Mouse (Mus musculus) T-helper 2 cell (primary cell): ENCODE measurements around the gene Zdhhc18.

Source experiments
- in situ Hi-C: fragments of 300-600 bp; cut with MboI, MseI; formaldehyde crosslinking; loops from one replicate; pipeline ENCODE4 v1.15.1; 2025; ENCODE audit warnings: high pct_unique_total_duplicates

Zdhhc18 gene

GRCm38 (mm10) chr4:133604175-133604574, 45.8 kb downstream of the Zdhhc18 start:
- in situ Hi-C loops = no loop called here

- in situ Hi-C loops = no loop called here
These were observed 46.9 kb downstream of the Zdhhc18 start for GRCm38 (mm10) chr4:133603056-133603455.

GRCm38 (mm10) chr4:133601721-133602218, 48.2 kb downstream of the Zdhhc18 start, which contains the start of gene Sfn:
TSS of gene Sfn (minus strand) at chr4:133602168.
- in situ Hi-C loops = no loop called here

- in situ Hi-C loops = no loop called here
These were observed 49.6 kb downstream of the Zdhhc18 start for GRCm38 (mm10) chr4:133600306-133600705.

- in situ Hi-C loops = no loop called here
These were observed 50.3 kb downstream of the Zdhhc18 start for GRCm38 (mm10) chr4:133599571-133600073.

- in situ Hi-C loops = no loop called here
These were observed 50.8 kb downstream of the Zdhhc18 start for GRCm38 (mm10) chr4:133599116-133599515.

GRCm38 (mm10) chr4:133598616-133599015, 51.3 kb downstream of the Zdhhc18 start:
- in situ Hi-C loops = no loop called here

- in situ Hi-C loops = no loop called here
These were observed 53.9 kb downstream of the Zdhhc18 start for GRCm38 (mm10) chr4:133596084-133596483.

- in situ Hi-C loops = no loop called here
These were observed 54.4 kb downstream of the Zdhhc18 start for GRCm38 (mm10) chr4:133595538-133595937.

- in situ Hi-C loops = loop anchor here (5.0 kb wide), 1 partner anchor 250 kb away; no protein-coding TSS in a partner anchor
These were observed 57.4 kb downstream of the Zdhhc18 start for GRCm38 (mm10) chr4:133592570-133592969.

- in situ Hi-C loops = no loop called here
These were observed 65.6 kb downstream of the Zdhhc18 start, which contains the start of gene Gpn2 for GRCm38 (mm10) chr4:133584059-133584951. TSS of gene Gpn2 (plus strand) at chr4:133584362.

- in situ Hi-C loops = no loop called here
These were observed 66.3 kb downstream of the Zdhhc18 start for GRCm38 (mm10) chr4:133583690-133584058.

GRCm38 (mm10) chr4:133577983-133578382, 72.0 kb downstream of the Zdhhc18 start:
- in situ Hi-C loops = no loop called here

GRCm38 (mm10) chr4:133574843-133575202, 75.1 kb downstream of the Zdhhc18 start:
- in situ Hi-C loops = no loop called here

- in situ Hi-C loops = no loop called here
These were observed 75.7 kb downstream of the Zdhhc18 start, which contains the start of gene Gpatch3 for GRCm38 (mm10) chr4:133574070-133574842. TSS of gene Gpatch3 (plus strand) at chr4:133574745.

GRCm38 (mm10) chr4:133570066-133570466, 79.9 kb downstream of the Zdhhc18 start:
- in situ Hi-C loops = no loop called here

- in situ Hi-C loops = loop anchor here (10.0 kb wide), 1 partner anchor 1055 kb away; no protein-coding TSS in a partner anchor
These were observed 80.5 kb downstream of the Zdhhc18 start for GRCm38 (mm10) chr4:133569291-133570065.

GRCm38 (mm10) chr4:133567251-133567650, 82.7 kb downstream of the Zdhhc18 start:
- in situ Hi-C loops = loop anchor here (10.0 kb wide), 1 partner anchor 1058 kb away; no protein-coding TSS in a partner anchor

GRCm38 (mm10) chr4:133563123-133563571, 86.8 kb downstream of the Zdhhc18 start:
- in situ Hi-C loops = loop anchor here (10.0 kb wide), 1 partner anchor 1062 kb away; no protein-coding TSS in a partner anchor

- in situ Hi-C loops = loop anchor here (10.0 kb wide), 1 partner anchor 1063 kb away; no protein-coding TSS in a partner anchor
These were observed 88.3 kb downstream of the Zdhhc18 start for GRCm38 (mm10) chr4:133561622-133562021.

- in situ Hi-C loops = loop anchor here (10.0 kb wide), 1 partner anchor 1065 kb away; no protein-coding TSS in a partner anchor
These were observed 90.1 kb downstream of the Zdhhc18 start for GRCm38 (mm10) chr4:133559846-133560245.
